Mouse (Mus musculus): Measurements from ENCODE around the gene Foxa2. TPM values are rescaled to one million over a fixed set of nuclear protein-coding genes. Genes with fewer than 3 reads are reported as not detected.

Foxa2 gene
- total RNA-seq, 2 experiments from 2014 or later: not detected

DNA sequence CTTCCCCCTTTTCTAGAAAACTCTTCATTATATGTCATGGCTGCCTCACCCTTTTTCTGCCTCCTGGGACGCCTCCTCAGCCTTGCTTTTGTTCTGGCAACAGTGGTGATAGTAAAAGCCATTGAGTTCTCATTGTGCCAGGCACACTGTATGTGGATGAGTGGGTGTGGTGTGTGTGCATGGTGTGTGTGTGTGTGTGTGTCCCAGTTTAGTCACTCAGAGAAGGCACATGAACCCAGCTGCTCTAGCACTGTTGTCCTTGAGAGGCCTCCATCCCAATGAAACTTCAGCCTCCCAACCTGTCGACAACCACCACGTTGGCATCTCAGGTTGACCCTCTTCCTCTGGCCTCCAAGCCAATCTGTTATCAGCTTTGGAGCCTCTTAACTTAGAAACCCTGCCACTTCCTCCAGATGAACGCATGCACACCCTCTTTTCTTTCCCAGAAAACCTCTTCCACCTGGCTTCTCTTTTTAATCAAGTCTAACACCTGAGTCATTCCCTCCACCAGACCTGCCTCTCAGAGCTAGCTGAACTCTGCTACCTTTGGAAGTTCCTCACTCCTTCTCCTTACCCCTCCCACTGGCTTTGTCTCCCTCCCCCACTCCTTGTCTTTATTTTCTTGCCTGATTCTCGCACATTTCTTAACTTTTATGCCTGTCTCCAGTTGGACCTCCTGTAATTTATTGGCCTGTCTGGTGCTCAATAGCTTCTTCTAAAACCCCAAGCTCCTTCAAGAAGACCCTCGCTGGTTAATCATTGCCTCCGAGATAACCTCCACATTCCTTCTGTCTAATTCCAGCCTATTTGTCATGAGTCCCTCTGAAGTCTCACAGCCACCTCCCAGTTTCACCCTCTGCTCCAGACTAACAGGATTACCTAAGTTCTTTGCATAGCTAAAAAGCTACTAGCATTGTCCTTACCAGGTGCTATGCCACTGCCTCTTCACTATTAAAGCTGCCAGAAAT is 41.9 kb downstream of the Foxa2 start:
- no peak for DNase-seq (ENCODE audit: low spot score in 2 of 2)

DNA sequence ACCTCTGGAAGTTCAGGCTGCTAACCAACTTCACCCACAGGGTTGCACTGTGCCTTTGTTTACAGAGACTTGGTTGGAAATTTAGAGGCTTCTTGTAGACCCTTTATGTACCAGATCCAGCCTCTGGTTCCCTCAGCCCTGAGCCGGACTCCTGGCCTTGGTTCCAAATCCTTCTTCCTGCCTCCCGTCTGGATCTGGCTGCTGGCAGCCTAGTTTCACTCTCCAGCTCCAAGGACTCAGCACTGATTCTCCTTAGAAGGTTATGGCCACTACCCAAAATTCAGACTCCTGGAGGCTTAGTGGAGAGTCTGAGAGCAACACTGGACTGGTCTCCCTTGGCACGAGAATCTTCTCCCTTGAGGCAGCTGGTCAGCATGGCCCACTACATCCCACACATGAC is 43.3 kb downstream of the Foxa2 start:
- DNase-seq (ENCODE audit: low spot score in 2 of 2): no peak

DNA sequence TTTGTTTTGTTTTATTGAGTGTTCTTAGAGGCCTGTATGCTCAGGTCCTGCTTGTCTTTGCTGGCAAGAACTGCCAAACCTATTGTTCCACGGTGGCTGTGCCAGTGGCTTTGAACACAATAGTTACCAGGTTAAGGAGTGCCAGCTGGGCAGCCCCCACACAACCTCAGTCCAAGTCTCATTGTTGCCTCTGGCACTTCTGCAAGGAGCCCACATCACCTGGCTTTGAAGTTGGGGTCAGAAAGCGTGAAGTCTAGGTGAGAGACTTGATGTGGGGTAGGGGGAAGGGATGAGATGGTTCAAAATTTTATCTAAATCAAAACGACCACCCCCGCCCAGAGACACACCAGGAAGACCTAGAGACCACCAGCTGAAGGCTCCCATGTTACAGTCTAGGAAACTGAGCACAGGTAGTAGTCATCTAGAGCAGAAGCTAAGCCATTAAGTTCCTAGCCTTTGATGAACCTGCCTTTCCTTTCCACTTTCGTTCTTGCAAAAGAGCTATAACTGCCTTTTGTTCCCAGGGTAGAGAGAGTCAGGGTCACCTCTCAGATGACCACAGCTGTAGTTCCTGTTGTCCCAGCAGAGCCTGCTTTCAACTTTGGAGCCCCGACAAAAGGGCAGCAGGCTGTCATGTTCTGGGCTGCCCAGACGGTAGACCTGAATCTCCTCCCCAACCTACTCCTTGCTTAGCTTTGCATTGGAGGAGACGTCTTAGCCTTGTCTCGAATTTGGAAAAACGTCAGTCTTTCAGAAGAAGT is 48.4 kb downstream of the Foxa2 start:
- DNase-seq (ENCODE audit: low spot score in 2 of 2): no peak

DNA sequence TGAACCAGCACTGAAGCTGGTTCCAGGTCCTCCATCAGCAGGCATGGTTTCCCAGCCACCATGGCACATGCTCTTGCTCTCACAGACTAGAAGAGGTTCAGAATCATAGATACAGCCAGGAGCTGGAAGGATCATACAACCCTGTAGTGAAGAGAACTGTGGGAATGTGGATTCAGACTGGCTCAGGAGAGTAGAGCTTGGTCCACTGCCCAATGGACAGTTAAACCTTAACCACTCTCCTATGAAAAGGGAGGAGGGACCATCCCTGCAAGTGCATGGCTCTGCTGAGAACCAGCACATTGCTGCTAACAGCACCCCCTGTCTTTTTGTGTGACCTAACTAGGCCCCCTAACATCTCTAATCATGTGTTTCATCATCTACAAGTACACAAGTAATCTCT is 50.0 kb downstream of the Foxa2 start:
- no peak for DNase-seq (ENCODE audit: low spot score in 2 of 2)

DNA sequence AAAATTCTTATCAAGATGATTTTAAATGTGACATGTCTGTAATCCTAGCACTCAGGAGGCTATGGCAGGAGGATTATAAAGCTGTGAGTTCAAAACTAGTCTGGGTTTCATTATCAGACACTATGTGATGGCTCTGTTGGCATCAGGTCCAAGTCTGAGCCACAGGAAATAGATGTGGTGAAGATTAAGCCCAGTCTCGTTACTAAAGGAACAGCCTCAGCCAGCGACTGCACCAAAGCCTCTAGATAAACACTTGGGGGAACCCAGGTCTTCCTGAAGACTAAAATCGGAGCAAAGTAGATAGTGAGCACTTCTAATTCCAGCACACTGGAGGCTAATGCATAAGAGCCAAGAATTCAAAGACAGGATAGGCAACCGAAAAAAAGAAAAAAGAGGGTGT is 52.9 kb downstream of the Foxa2 start:
- DNase-seq (ENCODE audit: low spot score in 2 of 2): no peak

DNA sequence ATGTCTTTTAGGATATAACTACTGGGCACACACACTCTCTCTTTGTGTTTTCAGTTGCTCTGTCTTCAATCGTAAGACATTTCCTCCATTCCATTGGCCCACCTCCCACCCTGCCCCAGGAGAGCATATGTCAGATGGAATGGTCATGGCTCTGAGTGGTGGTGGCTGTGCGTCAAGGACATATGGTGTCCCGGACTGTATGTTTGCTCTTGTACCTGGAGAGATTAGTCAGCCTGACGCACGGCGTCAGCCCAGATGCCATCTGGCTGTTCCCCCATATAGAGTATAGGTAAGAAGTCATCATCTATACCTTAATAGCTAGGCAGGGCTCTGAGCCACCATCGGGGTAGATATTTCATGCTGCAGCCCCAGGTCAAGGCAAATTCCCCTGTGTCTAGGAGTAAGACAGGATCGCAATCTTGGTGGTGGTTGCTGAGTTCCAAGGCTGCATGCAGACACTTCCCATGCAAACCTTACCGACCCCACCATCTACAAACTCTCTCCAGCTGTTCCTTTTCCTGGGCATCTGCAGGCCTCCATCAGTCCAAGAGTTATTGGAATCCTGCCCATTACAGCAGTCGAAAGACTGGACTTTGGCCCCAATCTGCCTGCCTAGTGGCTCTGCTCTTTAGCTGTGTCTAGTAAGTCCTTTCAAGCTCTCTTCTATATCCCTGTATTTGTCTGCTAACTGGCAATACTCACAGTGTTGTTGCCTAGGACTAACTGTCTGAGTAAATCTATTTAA is 53.7 kb downstream of the Foxa2 start:
- no peak for DNase-seq (ENCODE audit: low spot score in 2 of 2)

Small RNA genes within 50 kb of the gene (microRNA-seq; reads per million reads assigned to microRNA genes)
- 0 reads per million in 2 experiments for gene Gm27420 (ENCODE audit: borderline number of aligned reads in 2 of 2)
